Mouse (Mus musculus): Measurements from ENCODE around the gene Exosc8. TPM values are rescaled to one million over a fixed set of nuclear protein-coding genes. Genes with fewer than 3 reads are reported as not detected.

Gene Exosc8
- polyA plus RNA-seq, 1 experiment from 2014 or later = 91.2 TPM

DNA sequence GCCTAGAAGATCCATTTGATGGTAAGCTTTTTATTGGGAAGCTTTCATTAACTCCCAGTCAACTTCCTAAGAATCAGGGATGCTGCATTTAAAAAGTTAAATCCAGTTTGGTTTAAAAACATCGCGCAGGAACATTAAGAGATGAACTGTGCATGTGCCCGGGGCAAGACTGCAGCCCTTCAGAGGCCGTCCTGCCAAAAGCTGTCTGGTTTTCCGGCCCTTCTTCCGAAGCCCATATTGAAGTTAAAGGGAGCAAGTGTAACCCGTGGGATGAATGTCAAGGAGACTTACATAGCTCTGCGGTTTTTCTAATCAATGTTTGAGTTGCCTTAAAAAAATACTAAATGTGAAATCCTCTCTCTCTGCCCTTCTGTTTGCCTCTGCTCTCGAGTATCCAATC lies 24.0 kb upstream of the Exosc8 start:
- Histone ChIP-seq H3K4me2 (replicated peaks) (no peak overlapping the region), H3K36me3 (no peaks in the 10 kb centered on the region), H3K4me1 (peaks cover 17% of the 10 kb centered on the region), H3K9ac (replicated peaks) (no peak overlapping the region), H3K27me3 (0 out of 2 replicates have a peak, but pooled peaks cover 5% of the 10 kb centered on the region), H3K9me3 (no peaks in the 10 kb centered on the region), H3K27ac (replicated peaks) (no peak overlapping the region), H3K4me3 (no peak overlapping the region)
- no peak for ATAC-seq (replicated peaks)
- 79% methylated on average over 9 of the region's 9 CpGs for whole genome bisulfite sequencing

DNA sequence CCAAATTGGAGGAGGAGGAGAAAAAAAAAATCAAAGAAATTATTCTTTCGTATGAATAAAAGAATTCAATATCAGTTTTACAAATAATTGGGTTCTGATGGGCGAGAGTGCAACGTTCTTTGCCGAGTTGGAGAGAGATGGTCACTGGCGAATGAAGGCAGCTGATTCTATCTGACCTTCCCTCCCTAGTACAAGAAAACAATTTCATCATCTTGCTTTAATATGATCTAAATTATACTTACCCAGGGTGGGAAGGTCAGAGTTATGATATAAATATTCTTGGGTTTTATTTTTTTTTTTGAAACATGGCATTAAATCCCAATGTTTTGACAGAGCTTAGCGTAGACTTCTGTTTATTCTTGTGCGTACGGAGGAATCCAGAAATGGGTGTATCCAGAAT lies 22.3 kb upstream of the Exosc8 start:
- Histone ChIP-seq H3K36me3 (no peaks in the 10 kb centered on the region), H3K27me3 (0 out of 2 replicates have a peak, but pooled peaks cover 5% of the 10 kb centered on the region), H3K4me3 (no peak overlapping the region), H3K9ac (replicated peaks) (no peak overlapping the region), H3K4me1 (peaks cover 17% of the 10 kb centered on the region), H3K27ac (replicated peaks) (no peak overlapping the region), H3K9me3 (no peaks in the 10 kb centered on the region), H3K4me2 (replicated peaks) (no peak overlapping the region)
- WGBS = 89% methylated on average over 8 of the region's 8 CpGs
- ATAC-seq (replicated peaks) = no peak

DNA sequence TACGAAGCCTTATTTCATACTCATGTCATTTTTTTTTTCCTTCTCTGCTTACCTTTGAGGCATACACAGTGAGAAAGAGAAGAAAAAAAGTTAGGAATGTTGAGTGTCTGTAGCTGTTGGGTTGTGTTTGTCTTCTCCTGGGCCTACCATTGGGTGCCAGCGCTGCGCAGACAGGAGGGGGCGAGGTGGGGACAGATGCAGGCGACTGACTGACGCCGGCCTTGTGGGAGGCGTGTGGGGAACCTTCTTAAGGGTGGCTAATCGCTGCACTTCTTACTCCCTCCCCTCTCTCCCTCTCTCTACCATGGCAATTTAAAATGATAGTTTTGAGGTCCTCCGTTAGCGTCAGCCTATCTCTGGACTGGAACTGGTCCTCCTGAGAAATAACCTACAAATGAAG lies 20.9 kb upstream of the Exosc8 start:
- Histone ChIP-seq H3K27ac (replicated peaks) (no peak overlapping the region), H3K4me3 (peak overlapping the region; percentile 63), H3K27me3 (0 out of 2 replicates have a peak, but pooled peaks cover 5% of the 10 kb centered on the region), H3K36me3 (peaks cover 3% of the 10 kb centered on the region), H3K9ac (replicated peaks) (peak overlapping the region; percentile 65), H3K4me1 (peaks cover 17% of the 10 kb centered on the region), H3K9me3 (no peaks in the 10 kb centered on the region), H3K4me2 (replicated peaks) (peak overlapping the region; percentile 100)
- 4% methylated on average over 11 of the region's 11 CpGs for WGBS
- ATAC-seq (replicated peaks) = peak; percentile 44; the same call in 1 of the 2 replicates

- peaks cover 17% of the 10 kb centered on the region for H3K4me1 ChIP-seq
- H3K4me2 ChIP-seq (replicated peaks) = peak within 1 kb of the TSS; percentile 100
- no peaks in the 10 kb centered on the region for H3K9me3 ChIP-seq
- no peak within 1 kb of the TSS for H3K27ac ChIP-seq (replicated peaks)
- peaks cover 10% of the 10 kb centered on the region for H3K36me3 ChIP-seq
- ATAC-seq (replicated peaks) = peak; percentile 77
- H3K9ac ChIP-seq (replicated peaks) = peak within 1 kb of the TSS; percentile 65
- WGBS = under 1% methylated on average over 58 of the region's 66 CpGs
- peak within 1 kb of the TSS; percentile 63 for H3K4me3 ChIP-seq
- 0 out of 2 replicates have a peak, but pooled peaks cover 5% of the 10 kb centered on the region for H3K27me3 ChIP-seq
Observed at GRCm38 (mm10) chr3:54755145-54756041, 20.2 kb upstream of the Exosc8 start, which contains the start of gene Smad9. Gene Smad9, plus strand, starts transcription at chr3:54755582.

- H3K27ac ChIP-seq (replicated peaks) = no peak overlapping the region
- H3K4me3 ChIP-seq = no peak overlapping the region
- peaks cover 28% of the 10 kb centered on the region for H3K36me3 ChIP-seq
- ATAC-seq (replicated peaks) = no peak
- 0 out of 2 replicates have a peak, but pooled peaks cover 5% of the 10 kb centered on the region for H3K27me3 ChIP-seq
- peaks cover 17% of the 10 kb centered on the region for H3K4me1 ChIP-seq
- WGBS = 74% methylated on average over 4 of the region's 4 CpGs
- no peak overlapping the region for H3K9ac ChIP-seq (replicated peaks)
- no peaks in the 10 kb centered on the region for H3K9me3 ChIP-seq
- H3K4me2 ChIP-seq (replicated peaks) = no peak overlapping the region
Observed at GRCm38 (mm10) chr3:54753411-54753810, 18.2 kb upstream of the Exosc8 start.

- H3K4me3 ChIP-seq = no peak overlapping the region
- no peak overlapping the region for H3K27ac ChIP-seq (replicated peaks)
- peaks cover 95% of the 10 kb centered on the region for H3K36me3 ChIP-seq
- no peaks in the 10 kb centered on the region for H3K27me3 ChIP-seq
- WGBS = 60% methylated on average over 5 of the region's 5 CpGs
- no peak for ATAC-seq (replicated peaks)
- no peak overlapping the region for H3K4me2 ChIP-seq (replicated peaks)
- H3K4me1 ChIP-seq = no peaks in the 10 kb centered on the region
- no peak overlapping the region for H3K9ac ChIP-seq (replicated peaks)
- no peaks in the 10 kb centered on the region for H3K9me3 ChIP-seq
Observed at GRCm38 (mm10) chr3:54745799-54746198, 10.6 kb upstream of the Exosc8 start.

DNA sequence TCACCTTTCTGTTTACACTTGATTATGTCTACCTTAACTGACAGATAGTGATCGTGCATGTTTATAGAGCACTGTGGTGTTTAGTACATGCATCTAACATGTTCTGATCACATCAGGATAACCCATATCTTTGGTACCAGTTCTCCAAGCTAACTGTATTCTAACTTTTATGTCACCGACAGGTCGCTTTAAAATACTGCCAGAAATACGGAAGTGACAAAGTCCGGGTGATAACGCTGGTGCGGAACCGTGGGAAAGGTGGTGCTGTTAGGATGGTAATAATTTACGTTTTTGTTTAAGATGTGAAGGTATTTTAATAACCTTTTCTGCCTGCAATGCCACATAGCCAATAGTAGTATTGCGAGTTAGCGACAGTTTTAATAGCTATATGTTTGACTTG lies 6.8 kb upstream of the Exosc8 start:
- no peaks in the 10 kb centered on the region for H3K4me1 ChIP-seq
- H3K27ac ChIP-seq (replicated peaks) = no peak overlapping the region
- 96% methylated on average over 11 of the region's 11 CpGs for WGBS
- H3K27me3 ChIP-seq = no peaks in the 10 kb centered on the region
- no peak overlapping the region for H3K4me3 ChIP-seq
- H3K9me3 ChIP-seq = no peaks in the 10 kb centered on the region
- no peak for ATAC-seq (replicated peaks)
- no peak overlapping the region for H3K9ac ChIP-seq (replicated peaks)
- H3K4me2 ChIP-seq (replicated peaks) = no peak overlapping the region
- peaks cover 72% of the 10 kb centered on the region for H3K36me3 ChIP-seq

DNA sequence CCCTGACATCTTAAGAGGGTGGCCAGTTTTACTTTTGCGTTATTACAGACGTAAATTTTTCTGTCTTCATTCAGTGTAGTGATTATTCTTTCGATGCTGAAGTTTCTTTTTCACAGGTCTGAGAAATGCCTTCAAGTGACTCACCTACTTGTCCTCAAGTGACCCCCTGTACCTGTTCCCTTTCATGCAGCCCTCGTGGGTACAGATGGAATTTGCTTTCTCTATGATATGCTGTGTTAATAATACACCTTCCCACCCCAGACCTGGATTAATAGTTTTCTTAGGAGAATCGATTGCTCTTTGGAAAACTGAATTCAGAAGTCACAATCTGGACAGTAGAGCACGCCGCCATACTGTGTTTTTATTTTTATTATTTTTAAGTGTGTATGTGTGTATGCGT lies 2.1 kb upstream of the Exosc8 start:
- 97% methylated on average over 8 of the region's 8 CpGs for WGBS
- no peaks in the 10 kb centered on the region for H3K27me3 ChIP-seq
- no peak overlapping the region for H3K27ac ChIP-seq (replicated peaks)
- H3K4me3 ChIP-seq = no peak overlapping the region
- H3K4me2 ChIP-seq (replicated peaks) = no peak overlapping the region
- no peak overlapping the region for H3K9ac ChIP-seq (replicated peaks)
- no peak for ATAC-seq (replicated peaks)
- peaks cover 22% of the 10 kb centered on the region for H3K4me1 ChIP-seq
- peaks cover 32% of the 10 kb centered on the region for H3K36me3 ChIP-seq
- H3K9me3 ChIP-seq = no peaks in the 10 kb centered on the region

GRCm38 (mm10) chr3:54736101-54736927 lies 1.1 kb upstream of the Exosc8 start:
- Histone ChIP-seq H3K36me3 (peaks cover 32% of the 10 kb centered on the region), H3K27me3 (no peaks in the 10 kb centered on the region), H3K9me3 (no peaks in the 10 kb centered on the region), H3K4me1 (peaks cover 22% of the 10 kb centered on the region), H3K4me2 (replicated peaks) (peak overlapping the region; percentile 55), H3K4me3 (peak overlapping the region; percentile 66), H3K27ac (replicated peaks) (peak overlapping the region; percentile 98), H3K9ac (replicated peaks) (peak overlapping the region; percentile 95)
- 53% methylated on average over 18 of the region's 18 CpGs for WGBS
- no peak for ATAC-seq (replicated peaks)

- Histone ChIP-seq H3K4me2 (replicated peaks) (peak overlapping the region; percentile 55), H3K9ac (replicated peaks) (peak overlapping the region; percentile 95), H3K36me3 (peaks cover 36% of the 10 kb centered on the region), H3K27ac (replicated peaks) (peak overlapping the region; percentile 98), H3K9me3 (no peaks in the 10 kb centered on the region), H3K4me1 (peaks cover 22% of the 10 kb centered on the region), H3K4me3 (peak overlapping the region; percentile 66), H3K27me3 (no peaks in the 10 kb centered on the region)
- WGBS = under 1% methylated on average over 81 of the region's 84 CpGs
- peak; percentile 96 for ATAC-seq (replicated peaks)
Observed at GRCm38 (mm10) chr3:54734411-54735246, 564 bp downstream of the Exosc8 start.

GRCm38 (mm10) chr3:54732371-54732770 lies 2.8 kb downstream of the Exosc8 start:
- H3K4me1 ChIP-seq = peaks cover 22% of the 10 kb centered on the region
- H3K27ac ChIP-seq (replicated peaks) = no peak overlapping the region
- no peaks in the 10 kb centered on the region for H3K27me3 ChIP-seq
- H3K36me3 ChIP-seq = peaks cover 54% of the 10 kb centered on the region
- no peak overlapping the region for H3K4me2 ChIP-seq (replicated peaks)
- no peak overlapping the region for H3K9ac ChIP-seq (replicated peaks)
- 95% methylated on average over 4 of the region's 4 CpGs for WGBS
- ATAC-seq (replicated peaks) = no peak
- no peak overlapping the region for H3K4me3 ChIP-seq
- H3K9me3 ChIP-seq = no peaks in the 10 kb centered on the region
